In the genomic region with DNA sequence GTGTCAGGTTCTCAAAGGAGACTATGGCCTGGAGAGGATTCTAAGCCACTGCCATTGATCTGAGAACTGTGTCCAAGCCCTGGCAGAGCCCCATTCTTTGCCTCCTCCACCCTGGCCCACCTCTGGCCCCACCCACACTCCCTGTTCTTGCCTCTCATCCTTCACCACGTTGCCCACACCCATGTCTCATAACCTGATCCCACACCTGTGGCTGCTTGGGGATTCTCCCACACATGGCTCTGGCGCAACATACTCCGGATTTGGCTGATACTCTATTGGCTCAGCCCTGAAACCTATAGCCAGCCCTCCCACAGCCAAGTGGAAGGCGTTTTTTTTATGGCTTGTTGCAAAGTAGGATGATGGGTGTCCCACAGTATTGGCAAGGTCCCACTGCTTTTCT, we compare ENCODE assay signal across 20 mouse cellular contexts. TPM values are rescaled to one million over a fixed set of nuclear protein-coding genes. Genes with fewer than 3 reads are reported as not detected.
DNase-seq lines count a peak whose midpoint lies in the region; ATAC-seq and TF ChIP-seq lines count a peak whose summit lies in the region.
"Had no signal": no experiment of that assay in that cellular context is flagged by ENCODE, and none has a peak within 500 bp of the region (broad histone marks: within the 10 kb centered on the region; RNA-seq: fewer than 3 reads in every experiment).

No protein-coding gene starts in this region.

- H3K9ac ChIP-seq in stomach, postnatal 0 days (ENCODE audit: low read length) = no peak overlapping the region
- H3K9ac ChIP-seq in hindbrain, embryonic 12.5 days = no peak overlapping the region
- H3K9ac ChIP-seq: embryonic facial prominence, embryonic 12.5 days; forebrain, embryonic 12.5 days had no signal

- H3K27ac ChIP-seq in stomach, postnatal 0 days (replicated peaks) = 0 out of 2 replicates have a peak overlapping the region, but pooled peaks have one; percentile 18
- no peak overlapping the region for H3K27ac ChIP-seq in hindbrain, embryonic 12.5 days
- H3K27ac ChIP-seq: embryonic facial prominence, embryonic 10.5 days; embryonic facial prominence, embryonic 12.5 days; forebrain, embryonic 10.5 days; forebrain, embryonic 12.5 days had no signal

- peak; percentile 96 for DNase-seq in fat pad, adult 2 months (ENCODE audit: extremely low read depth, low read depth, low spot score)
- peak; percentile 97 for DNase-seq in gonadal fat pad, adult 2 months (ENCODE audit: low read depth)
- DNase-seq in stomach, postnatal 0 days (ENCODE audit: low spot score) = peak; percentile 20
- no peak for DNase-seq in cerebellum, postnatal 36 days
- DNase-seq: adrenal gland, adult 2 months; adrenal gland, postnatal 10 days; adrenal gland, postnatal 25 days; cerebellum, adult 11 months; cerebellum, adult 18-20 months; cerebellum, adult 8-10 months; cerebellum, adult 9-11 months; cerebellum, postnatal 14 days had no signal

- TF ChIP-seq CTCF in stomach, postnatal 0 days (IDR thresholded peaks at IDR 0.05; ENCODE audit: low read depth) = no peak

- H3K27me3 ChIP-seq in stomach, postnatal 0 days (ENCODE audit: control insufficient read depth, insufficient read depth, low read length) = no peaks in the 10 kb centered on the region
- H3K27me3 ChIP-seq in hindbrain, embryonic 12.5 days = no peaks in the 10 kb centered on the region
- H3K27me3 ChIP-seq: embryonic facial prominence, embryonic 12.5 days; forebrain, embryonic 12.5 days had no signal

- H3K4me1 ChIP-seq in stomach, postnatal 0 days (replicated peaks; ENCODE audit: control insufficient read depth, insufficient read depth) = no peaks in the 10 kb centered on the region; the same call in 1 of the 2 replicates
- peaks cover 9% of the 10 kb centered on the region for H3K4me1 ChIP-seq in hindbrain, embryonic 12.5 days

- ATAC-seq in stomach, postnatal 0 days (ENCODE audit: low FRiP score, low TSS enrichment) = peak; percentile 51; the same call in 1 of the 2 replicates
- no peak for ATAC-seq in hindbrain, embryonic 12.5 days (ENCODE audit: low FRiP score)
- ATAC-seq: forebrain, embryonic 14.5 days; forebrain, embryonic 16.5 days had no signal

- 46% methylated on average over 4 of the region's 4 CpGs for WGBS in stomach, postnatal 0 days
- 84% methylated on average over 4 of the region's 4 CpGs for WGBS in hindbrain, embryonic 12.5 days

- no peak overlapping the region for H3K4me3 ChIP-seq in stomach, postnatal 0 days (ENCODE audit: low read depth, low read length)
- H3K4me3 ChIP-seq in hindbrain, embryonic 12.5 days = no peak overlapping the region
- H3K4me3 ChIP-seq: embryonic facial prominence, embryonic 10.5 days; embryonic facial prominence, embryonic 12.5 days; forebrain, embryonic 10.5 days; forebrain, embryonic 12.5 days had no signal

- no peaks in the 10 kb centered on the region for H3K9me3 ChIP-seq in stomach, postnatal 0 days (ENCODE audit: control insufficient read depth, low read length)
- no peaks in the 10 kb centered on the region for H3K9me3 ChIP-seq in hindbrain, embryonic 12.5 days (replicated peaks)
- H3K9me3 ChIP-seq: embryonic facial prominence, embryonic 10.5 days; embryonic facial prominence, embryonic 12.5 days; forebrain, embryonic 10.5 days; forebrain, embryonic 12.5 days had no signal

- no peak for TF ChIP-seq EP300 in stomach, postnatal 0 days (optimal IDR thresholded peaks at IDR 0.05)

- no peak overlapping the region for H3K4me2 ChIP-seq in stomach, postnatal 0 days (replicated peaks; ENCODE audit: low read depth)
- H3K4me2 ChIP-seq in hindbrain, embryonic 12.5 days (replicated peaks) = no peak overlapping the region
- H3K4me2 ChIP-seq: embryonic facial prominence, embryonic 12.5 days; forebrain, embryonic 12.5 days had no signal

- H3K36me3 ChIP-seq in stomach, postnatal 0 days (ENCODE audit: control insufficient read depth, insufficient read depth, low read length) = no peaks in the 10 kb centered on the region
- H3K36me3 ChIP-seq in hindbrain, embryonic 12.5 days = no peaks in the 10 kb centered on the region; the same call in 1 of the 2 replicates
- H3K36me3 ChIP-seq: embryonic facial prominence, embryonic 12.5 days; forebrain, embryonic 12.5 days had no signal

RNA-seq across cellular contexts. Expression of a gene that starts 2.2 kb away (rescaled TPM):
- polyA plus RNA-seq in gonadal fat pad, adult 2 months (2012; rRNA removed) = 18.2 and 22.7 TPM in 2 replicates
- polyA plus RNA-seq in stomach, postnatal 0 days (2015; fragmentation: Nextera tagmentation; extraction: Ambion mirVana) = 7.3 and 7.9 TPM in 2 replicates
- polyA plus RNA-seq in hindbrain, embryonic 12.5 days (2016; fragmentation: Nextera tagmentation; extraction: Ambion mirVana) = 10.0 and 12.9 TPM in 2 replicates

RNA-seq across cellular contexts. Expression of a gene that starts 41.8 kb away (rescaled TPM):
- polyA plus RNA-seq in gonadal fat pad, adult 2 months (2012; rRNA removed) = 0.36 and 1.4 TPM in 2 replicates
- 0.42 and 0.62 TPM in 2 replicates for polyA plus RNA-seq in stomach, postnatal 0 days (2015; fragmentation: Nextera tagmentation; extraction: Ambion mirVana)
- 2.6 and 2.8 TPM in 2 replicates for polyA plus RNA-seq in hindbrain, embryonic 12.5 days (2016; fragmentation: Nextera tagmentation; extraction: Ambion mirVana)
- polyA plus RNA-seq: adrenal gland, adult 2 months; C2C12 had no signal

RNA-seq across cellular contexts. Expression of a gene that starts 57.4 kb away (rescaled TPM):
- 51.7 and 52.4 TPM in 2 replicates for polyA plus RNA-seq in gonadal fat pad, adult 2 months (2012; rRNA removed)
- 85.5 and 85.7 TPM in 2 replicates for polyA plus RNA-seq in stomach, postnatal 0 days (2015; fragmentation: Nextera tagmentation; extraction: Ambion mirVana)
- 124 and 130 TPM in 2 replicates for polyA plus RNA-seq in hindbrain, embryonic 12.5 days (2016; fragmentation: Nextera tagmentation; extraction: Ambion mirVana)

Comparison
In these comparisons a context has a peak if more than half of its experiments do, and no peak if none do; other contexts are left out.
1. DNase-seq: peak in fat pad, adult 2 months (single experiment), gonadal fat pad, adult 2 months (single experiment) and stomach, postnatal 0 days (single experiment); none in cerebellum, postnatal 36 days (0 of 2).